Mouse (Mus musculus) activated CD4-positive, CD25-positive, alpha-beta regulatory T cell (primary cell): Measurements from ENCODE around the gene Slc26a8. TPM values are rescaled to one million over a fixed set of nuclear protein-coding genes. Genes with fewer than 3 reads are reported as not detected.

ENCODE experiments used
- polyA plus RNA-seq, 2 experiments: library from polyadenylated mRNA; unstranded; fragments of 100-300 nt; shearing (Covaris generic); gene quantifications; one replicate each; pipeline ENCODE4 v1.2.1; 2017

Gene Slc26a8
- polyA plus RNA-seq, result under 1 TPM; 0.42 to 0.95 TPM

DNA sequence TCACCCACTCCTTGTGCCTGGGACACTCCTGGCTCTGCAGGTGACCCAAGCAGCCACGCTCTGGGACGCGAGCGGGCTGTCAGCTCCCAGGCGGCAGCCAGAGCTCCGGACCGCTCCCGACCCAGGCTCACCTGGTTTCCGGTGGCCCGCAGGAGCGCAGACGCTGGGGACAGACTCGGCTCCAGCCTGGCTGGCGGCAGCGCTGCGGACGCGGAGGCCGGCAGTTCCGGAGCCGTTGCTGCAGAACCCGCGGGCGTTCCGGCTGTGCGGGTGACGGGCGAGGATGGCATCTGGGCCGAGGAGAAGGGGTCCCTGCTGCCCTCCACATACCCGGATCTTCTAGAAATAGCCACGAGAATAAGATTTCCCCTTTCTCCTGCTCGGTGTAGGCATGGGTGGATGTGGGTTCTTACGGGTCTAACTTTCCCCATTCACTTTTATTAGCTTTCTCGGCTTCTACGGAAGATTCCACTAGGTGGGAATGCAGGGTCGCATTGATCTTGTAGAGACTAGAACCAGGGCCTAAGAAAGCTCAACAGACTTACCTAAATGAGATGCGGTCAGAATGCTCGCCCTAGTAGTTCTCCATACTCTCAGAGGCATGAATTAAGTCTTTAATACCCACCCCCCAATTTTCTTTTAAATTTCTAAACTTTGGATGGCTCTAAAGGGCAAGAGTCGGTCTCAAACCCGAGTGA, at the start of gene Slc26a8:
Gene Slc26a8, minus strand, starts transcription at position 648 of the 698 bp plus-strand sequence.

GRCm38 (mm10) chr17:28725783-28726182, 35.8 kb upstream of the Slc26a8 start, which contains the start of gene AC170998.1:
Gene AC170998.1 (plus strand): TSS chr17:28726083.

GRCm38 (mm10) chr17:28690776-28691686, 998 bp upstream of the Slc26a8 start, which contains the start of gene Mapk14:
Gene Mapk14 (plus strand): TSS chr17:28691329.

DNA sequence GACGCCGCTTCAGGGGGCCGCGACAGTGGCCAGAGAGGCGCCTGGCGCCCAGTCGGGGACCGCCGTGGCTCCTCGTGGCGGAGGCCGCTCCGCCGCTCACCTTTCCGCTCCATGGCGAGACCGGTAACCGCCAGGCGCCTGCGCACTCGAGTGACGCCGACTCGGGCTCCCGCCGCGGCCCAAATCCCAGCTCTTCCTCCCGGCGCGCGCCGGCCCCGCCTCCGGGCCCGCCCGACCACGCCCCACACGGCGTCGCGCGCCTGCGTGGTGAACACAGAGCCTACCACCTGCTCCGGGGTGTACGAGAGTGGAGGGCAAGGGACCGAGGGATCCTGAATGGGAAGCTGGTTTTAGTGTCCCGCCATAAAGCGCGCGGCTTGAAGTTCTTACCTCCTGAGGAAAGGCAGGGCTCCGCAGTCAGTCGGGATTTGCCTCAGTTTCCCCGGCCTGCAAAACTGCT, 67.7 kb downstream of the Slc26a8 start, which contains the start of gene Srpk1:
Gene Srpk1, minus strand, starts transcription at position 410 of the 460 bp plus-strand sequence.

Other genes starting within 250 kb of the Slc26a8 start
- gene Fkbp5, start 172.7 kb downstream of the Slc26a8 start, polyA plus RNA-seq, result 100 to 1,000 TPM in 1 of 2 experiments, 10 to 100 TPM in 1; 79.6 to 102 TPM
- under 1 TPM in 1 of 2 experiments, not detected in 1; 0.66 TPM for gene Armc12, start 159.4 kb downstream of the Slc26a8 start, polyA plus RNA-seq
- gene Clpsl2, start 140.8 kb downstream of the Slc26a8 start, polyA plus RNA-seq, result not detected
- under 1 TPM in 1 of 2 experiments, not detected in 1; 0.52 TPM for gene Clps, start 129.5 kb downstream of the Slc26a8 start, polyA plus RNA-seq
- gene Lhfpl5, start 114.6 kb downstream of the Slc26a8 start, polyA plus RNA-seq, result 1 to 10 TPM in 1 of 2 experiments, under 1 TPM in 1; 0.33 to 1.6 TPM
- gene Srpk1, start 67.5 kb downstream of the Slc26a8 start, polyA plus RNA-seq, result 100 to 1,000 TPM; 192 to 194 TPM
- 10 to 100 TPM; 77.2 to 83.0 TPM for gene Mapk14, start 1.1 kb upstream of the Slc26a8 start, polyA plus RNA-seq
- gene AC170998.1, start 35.9 kb upstream of the Slc26a8 start, polyA plus RNA-seq, result 1 to 10 TPM; 4.8 to 8.9 TPM
- gene Mapk13, start 79.1 kb upstream of the Slc26a8 start, polyA plus RNA-seq, result 1 to 10 TPM in 1 of 2 experiments, not detected in 1; 1.7 TPM
- gene Brpf3, start 110.9 kb upstream of the Slc26a8 start, polyA plus RNA-seq, result 10 to 100 TPM in 1 of 2 experiments, 1 to 10 TPM in 1; 9.6 to 10.1 TPM
- gene Pnpla1, start 168.2 kb upstream of the Slc26a8 start, polyA plus RNA-seq, result under 1 TPM in 1 of 2 experiments, not detected in 1; 0.05 TPM
- gene 4930539E08Rik, start 225.1 kb upstream of the Slc26a8 start, polyA plus RNA-seq, result 1 to 10 TPM in 1 of 2 experiments, under 1 TPM in 1; 0.80 to 1.8 TPM